Mouse (Mus musculus) liver, embryonic 14.5 days (tissue): ENCODE data around the gene Nudt21.

Experiments used
- CTCF ChIP-seq: IDR thresholded peaks from 2 replicates; pipeline ENCODE4 v1.5.1; 2016; ENCODE audit warnings: antibody characterized with exemption, low read depth, control low read depth
- EP300 ChIP-seq: IDR thresholded peaks from 2 replicates; pipeline ENCODE4 v1.6.1; 2016; ENCODE audit warnings: antibody characterized with exemption, low read depth

DNA sequence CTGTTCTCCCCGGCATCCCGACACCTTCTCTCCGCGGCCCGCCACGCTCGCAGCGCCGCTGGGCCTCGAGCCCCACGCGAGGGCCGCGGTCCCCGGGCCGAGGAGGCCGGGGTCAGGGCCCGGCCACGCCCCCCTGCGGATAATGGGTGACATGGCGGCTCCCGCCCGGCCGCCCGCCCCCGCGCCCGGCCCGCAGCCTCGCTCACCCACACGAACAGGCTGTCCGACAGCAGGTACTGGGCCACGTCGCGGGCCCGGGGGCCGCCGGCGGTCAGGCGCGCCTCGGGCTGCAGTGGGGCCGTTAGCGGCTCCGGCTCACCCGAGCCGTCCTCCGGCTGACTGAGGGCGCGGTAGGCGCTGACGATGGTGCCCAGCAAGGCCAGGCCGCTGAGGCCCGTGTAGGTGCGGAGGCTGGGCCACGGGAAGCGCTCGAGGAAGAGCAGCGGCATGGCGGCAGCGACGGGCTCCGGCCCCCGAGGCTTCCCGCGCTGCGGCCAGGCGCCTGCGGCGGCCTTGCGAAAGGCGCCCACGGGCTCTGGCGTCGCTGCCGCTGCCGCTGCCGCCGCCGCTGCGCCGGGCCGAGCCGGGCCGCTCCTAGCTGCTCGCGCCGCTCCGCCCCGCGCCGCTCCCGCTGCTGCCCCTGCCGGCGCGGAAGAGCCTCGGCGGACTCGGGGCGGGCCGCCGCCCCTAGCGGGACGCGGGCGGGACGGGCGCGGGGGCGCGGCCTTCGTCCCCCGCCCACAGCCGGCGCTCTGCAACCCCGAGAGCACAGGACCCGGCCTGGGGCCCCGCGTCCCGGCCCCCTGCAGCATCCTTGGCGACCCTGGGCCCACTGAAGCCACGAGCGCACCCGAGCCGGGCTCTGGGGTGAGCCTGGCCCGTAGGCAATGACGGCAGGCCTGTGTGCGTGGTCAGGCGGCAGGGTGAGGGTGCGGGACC, 24.5 kb downstream of the Nudt21 start, which contains the start of gene Amfr:
- TF ChIP-seq CTCF (peak; percentile 35), EP300 (no peak)
